Mouse (Mus musculus) C2C12 (cell line): ENCODE results near the gene Dolk.

Experiments used
- CTCF ChIP-seq: IDR thresholded peaks from one replicate; pipeline ENCODE4 v1.5.1; 2011; ENCODE audit not compliant: control insufficient read depth, insufficient read depth, insufficient read length
- MYOD1 ChIP-seq: IDR thresholded peaks from one replicate; pipeline ENCODE4 v1.6.1; 2011; ENCODE audit warnings: low read depth; ENCODE audit not compliant: control insufficient read depth, insufficient read length
- USF1 ChIP-seq: IDR thresholded peaks from one replicate; pipeline ENCODE4 v1.6.1; 2011; ENCODE audit warnings: low read depth, mild to moderate bottlenecking, control low read depth, moderate library complexity

GRCm38 (mm10) chr2:30287027-30287373 is 866 bp upstream of the Dolk start:
- TF ChIP-seq CTCF, result no peak
- no peak for TF ChIP-seq MYOD1
- TF ChIP-seq USF1, result no peak
